Mouse (Mus musculus) embryonic facial prominence, embryonic 11.5 days (tissue): ENCODE data around the gene Rxra. TPM values are rescaled to one million over a fixed set of nuclear protein-coding genes. Genes with fewer than 3 reads are reported as not detected.

ENCODE experiments used
- ATAC-seq: fragments of 200-750 bp; cut with Nextera tagmentation; replicated peaks from 2 replicates; pipeline ENCODE4 v1.8.0; 2017; ENCODE audit warnings: low read depth; ENCODE audit not compliant: insufficient number of reproducible peaks, low FRiP score, low TSS enrichment
- DNase-seq: peaks from one replicate; pipeline ENCODE4 v3.0.0-alpha.2; 2015; ENCODE audit warnings: low spot score
- H3K27ac ChIP-seq: fragments of 300-500 bp; sonication (generic); replicated peaks from 2 replicates; pipeline ENCODE4 v1.5.1; 2014; ENCODE audit warnings: mild to moderate bottlenecking, low read depth, low read length, control low read depth
- H3K27me3 ChIP-seq: fragments of 300-500 bp; sonication (generic); 2 replicates; pipeline ENCODE4 v1.6.1; 2014; ENCODE audit warnings: mild to moderate bottlenecking, low read length, moderate library complexity, mixed read lengths; ENCODE audit not compliant: control insufficient read depth, insufficient read depth
- H3K36me3 ChIP-seq: fragments of 300-500 bp; sonication (generic); replicated peaks from 2 replicates; pipeline ENCODE4 v1.6.1; 2014; ENCODE audit warnings: low read depth, mild to moderate bottlenecking, low read length, moderate library complexity, mixed read lengths; ENCODE audit not compliant: control insufficient read depth, insufficient read depth
- H3K4me1 ChIP-seq: fragments of 300-500 bp; sonication (generic); 2 replicates; pipeline ENCODE4 v1.6.1; 2014; ENCODE audit warnings: low read length, mixed read lengths; ENCODE audit not compliant: control insufficient read depth, insufficient read depth
- H3K4me2 ChIP-seq: fragments of 300-500 bp; sonication (generic); 2 replicates; pipeline ENCODE4 v1.6.1; 2014; ENCODE audit warnings: low read depth, mild to moderate bottlenecking, control low read depth, low read length, moderate library complexity
- H3K4me3 ChIP-seq: fragments of 300-500 bp; sonication (generic); 2 replicates; pipeline ENCODE4 v1.5.1; 2014; ENCODE audit warnings: low read depth, low read length, control low read depth
- H3K9ac ChIP-seq: fragments of 300-500 bp; sonication (generic); replicated peaks from 2 replicates; pipeline ENCODE4 v1.6.1; 2014; ENCODE audit warnings: mild to moderate bottlenecking, control low read depth, low read length
- H3K9me3 ChIP-seq: fragments of 300-500 bp; sonication (generic); replicated peaks from 2 replicates; pipeline ENCODE4 v1.6.1; 2016; ENCODE audit warnings: mild to moderate bottlenecking, low read length, inconsistent platforms, mixed read lengths; ENCODE audit not compliant: control insufficient read depth
- WGBS: fragments of 180-500 bp; shearing (Covaris S2); extraction: QIAGEN DNeasy Blood & Tissue Kit; methylation state at CpG from one replicate; pipeline ENCODE4 v1.1.7; 2014; 5-methylcytosine and 5-hydroxymethylcytosine counted together
- polyA plus RNA-seq: library from polyadenylated mRNA; unstranded; fragments of >200 nt; fragmentation: Nextera tagmentation; extraction: Ambion mirVana; gene quantifications from 2 replicates; pipeline ENCODE4 v1.2.1, GENCODE M21; 2014

Gene Rxra
- polyA plus RNA-seq, 1 experiment from 2014 or later, result 7.6 TPM

DNA sequence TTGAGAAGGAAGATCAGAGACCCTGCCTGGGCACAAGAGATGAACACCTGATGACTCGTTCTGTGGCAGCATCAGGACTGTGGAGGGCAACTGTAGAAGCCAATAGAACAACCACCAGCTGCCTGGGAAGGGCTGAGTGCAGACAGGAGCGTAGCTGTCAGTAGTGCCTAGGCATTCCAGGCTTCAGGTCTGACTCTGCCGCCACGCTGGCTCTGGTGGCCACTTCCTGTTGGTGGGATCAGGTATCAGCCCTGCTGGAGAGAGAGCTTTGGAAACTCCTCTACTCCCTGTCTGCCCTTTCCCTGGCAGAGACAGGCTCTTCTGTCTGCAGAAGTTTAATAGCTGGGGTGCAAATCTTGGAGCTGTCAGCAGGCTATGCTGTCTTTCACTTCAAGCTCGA lies 93.5 kb downstream of the Rxra start:
- no peaks in the 10 kb centered on the region for H3K36me3 ChIP-seq
- DNase-seq (peak; percentile 26), ATAC-seq (no peak)
- 0 out of 2 replicates have a peak overlapping the region, but pooled peaks have one; percentile 25 for H3K9ac ChIP-seq
- WGBS, result 18% methylated on average over 5 of the region's 5 CpGs
- H3K27me3 ChIP-seq, result no peaks in the 10 kb centered on the region
- H3K4me3 ChIP-seq, result no peak overlapping the region
- H3K4me2 ChIP-seq, result no peak overlapping the region
- peaks cover 14% of the 10 kb centered on the region for H3K4me1 ChIP-seq
- H3K9me3 ChIP-seq, result no peaks in the 10 kb centered on the region
- H3K27ac ChIP-seq, result no peak overlapping the region

DNA sequence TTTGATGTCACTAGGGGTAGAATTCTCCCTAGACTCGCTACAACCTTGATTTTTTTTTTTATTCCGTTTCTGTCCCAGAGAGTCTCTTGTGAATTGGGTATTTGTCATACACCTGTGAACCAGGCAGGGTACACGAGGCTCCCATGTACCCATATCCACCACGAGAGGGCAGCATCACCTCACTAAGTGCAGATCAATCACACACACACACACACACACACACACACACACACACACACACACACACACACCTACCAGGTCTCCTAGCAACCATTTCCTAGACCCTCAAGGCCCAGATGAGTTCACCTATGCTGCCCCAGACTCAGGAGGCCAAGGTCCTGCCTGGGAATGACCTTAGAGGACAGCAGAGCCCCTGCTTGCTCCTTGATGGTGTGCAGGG lies 94.0 kb downstream of the Rxra start:
- Histone ChIP-seq H3K27me3 (no peaks in the 10 kb centered on the region), H3K4me2 (no peak overlapping the region), H3K36me3 (no peaks in the 10 kb centered on the region), H3K4me1 (peaks cover 15% of the 10 kb centered on the region), H3K9ac (no peak overlapping the region), H3K9me3 (no peaks in the 10 kb centered on the region), H3K4me3 (no peak overlapping the region), H3K27ac (no peak overlapping the region)
- WGBS, result under 1% methylated on average over 4 of the region's 4 CpGs
- no peak for ATAC-seq
- peak; percentile 84 for DNase-seq

DNA sequence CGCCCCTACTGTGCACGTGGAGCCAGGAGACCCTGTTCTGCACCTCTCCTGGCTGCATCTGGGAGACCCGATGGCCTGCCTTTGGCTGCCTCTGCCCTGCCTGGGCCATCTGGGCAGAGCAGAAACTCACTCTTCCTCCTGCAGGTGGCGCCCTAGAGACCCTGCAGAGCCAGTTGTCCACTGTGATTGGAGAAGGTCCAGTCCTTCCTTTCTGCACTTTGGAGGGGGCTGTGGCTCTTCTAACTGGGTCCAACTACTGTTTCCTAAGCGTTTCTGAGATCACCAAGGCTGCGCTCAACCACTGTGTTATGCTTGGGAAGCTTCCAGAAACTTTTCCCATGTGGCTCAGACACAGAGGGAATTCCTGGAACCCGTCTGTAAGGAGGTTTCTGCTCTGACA lies 95.7 kb downstream of the Rxra start:
- Histone ChIP-seq H3K4me1 (peaks cover 15% of the 10 kb centered on the region), H3K36me3 (no peaks in the 10 kb centered on the region), H3K9ac (no peak overlapping the region), H3K4me2 (no peak overlapping the region), H3K27me3 (no peaks in the 10 kb centered on the region), H3K27ac (no peak overlapping the region), H3K9me3 (no peaks in the 10 kb centered on the region), H3K4me3 (no peak overlapping the region)
- WGBS, result 29% methylated on average over 7 of the region's 7 CpGs
- no peak for ATAC-seq
- DNase-seq, result peak; percentile 85

DNA sequence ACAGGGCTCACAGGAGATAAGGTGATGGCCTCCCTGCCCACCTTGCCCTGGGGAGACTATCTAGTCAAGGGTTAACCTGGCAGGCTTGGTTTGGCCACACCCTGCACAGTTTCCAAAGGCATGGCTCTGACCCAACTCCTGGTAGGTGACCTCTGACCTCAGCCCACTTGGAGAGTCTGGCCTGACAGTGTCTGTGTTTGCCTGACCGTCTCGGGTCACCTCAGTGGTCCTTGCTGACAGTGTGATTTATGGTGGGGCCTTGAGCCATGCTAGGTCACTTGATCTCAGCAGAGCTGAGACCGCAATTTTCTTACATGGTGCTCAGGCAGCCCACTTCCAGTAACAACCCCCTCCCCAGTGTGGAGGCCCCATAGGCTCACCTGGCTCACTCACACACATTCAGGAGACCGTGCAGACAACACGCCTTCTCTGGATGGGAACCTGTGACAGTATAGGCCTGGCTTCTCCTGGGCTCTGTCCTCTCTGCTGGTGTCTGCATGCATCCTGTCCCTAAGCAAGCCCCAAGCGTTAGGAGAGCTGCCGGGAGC lies 96.7 kb downstream of the Rxra start:
- Histone ChIP-seq H3K4me3 (no peak overlapping the region), H3K27ac (no peak overlapping the region), H3K4me1 (peaks cover 15% of the 10 kb centered on the region), H3K36me3 (no peaks in the 10 kb centered on the region), H3K4me2 (no peak overlapping the region), H3K9ac (no peak overlapping the region), H3K9me3 (no peaks in the 10 kb centered on the region), H3K27me3 (no peaks in the 10 kb centered on the region)
- WGBS, result 57% methylated on average over 7 of the region's 7 CpGs
- no peak for DNase-seq
- no peak for ATAC-seq

DNA sequence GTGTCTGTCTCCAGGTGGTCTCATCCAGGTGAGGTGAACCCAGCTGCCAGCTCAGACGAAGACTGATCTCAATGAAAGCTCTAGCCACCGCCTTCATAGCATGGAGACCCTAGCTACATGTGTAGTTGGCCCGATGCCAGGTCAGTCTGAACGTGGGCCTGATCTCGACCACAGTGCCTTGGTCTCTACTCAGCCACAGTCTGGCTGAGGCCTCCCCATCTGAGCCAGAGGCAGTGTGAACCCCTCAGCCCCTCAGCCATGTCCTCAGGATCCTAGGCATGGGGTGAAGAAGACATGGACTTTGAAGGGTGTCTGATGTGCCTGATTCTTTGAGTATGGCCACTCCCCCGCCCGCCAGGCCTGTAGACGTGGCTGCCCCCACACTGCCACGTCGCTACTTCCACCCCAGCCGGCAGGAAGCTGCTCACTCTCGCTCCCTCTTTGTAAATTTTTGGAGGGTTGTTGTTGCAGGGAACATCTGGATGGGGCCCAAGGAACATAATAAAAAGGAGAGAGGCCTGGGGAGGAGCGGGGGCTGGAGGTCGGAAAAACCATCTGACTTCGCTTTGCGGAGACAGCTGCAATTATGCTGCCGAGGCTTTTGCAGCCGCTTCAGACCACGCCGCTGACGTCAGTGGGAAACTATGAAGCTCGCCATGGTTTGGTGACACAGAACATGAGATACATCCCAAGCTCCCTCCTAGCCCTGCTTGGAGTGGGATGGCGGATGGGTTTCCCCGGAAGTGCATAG lies 97.9 kb downstream of the Rxra start:
- H3K27ac ChIP-seq, result peak overlapping the region; percentile 76

DNA sequence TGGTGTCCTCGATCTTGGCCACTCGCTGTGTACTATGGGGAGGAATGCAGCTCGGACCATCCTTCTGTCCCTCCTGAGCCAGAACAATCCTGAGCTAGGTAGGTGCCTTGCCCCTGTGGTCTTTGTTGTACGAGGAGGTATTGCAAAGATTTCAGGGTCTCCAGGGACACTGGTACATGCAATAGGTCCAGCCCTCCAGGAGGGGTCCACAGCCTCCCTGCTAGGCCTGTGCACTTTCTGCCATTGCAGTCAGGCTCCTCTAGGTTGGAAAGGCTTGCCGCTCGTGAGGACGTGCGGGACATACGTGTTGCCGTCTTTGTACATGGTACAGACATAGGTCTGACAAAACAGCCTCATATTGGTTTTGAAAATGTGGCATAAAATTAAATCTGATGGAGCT lies 98.8 kb downstream of the Rxra start:
- H3K4me1 ChIP-seq, result peaks cover 11% of the 10 kb centered on the region
- WGBS, result 88% methylated on average over 10 of the region's 10 CpGs

More for the DNA sequence above, 97.9 kb downstream of the Rxra start:
- H3K4me1 ChIP-seq, result peaks cover 15% of the 10 kb centered on the region
- no peaks in the 10 kb centered on the region for H3K36me3 ChIP-seq
- H3K4me3 ChIP-seq, result no peak overlapping the region
- H3K27me3 ChIP-seq, result no peaks in the 10 kb centered on the region
- 0 out of 2 replicates have a peak, but pooled peaks have one; percentile 46 for ATAC-seq
- peak; percentile 79 for DNase-seq
- 49% methylated on average over 24 of the region's 24 CpGs for WGBS
- H3K9me3 ChIP-seq, result no peaks in the 10 kb centered on the region
- H3K9ac ChIP-seq, result peak overlapping the region; percentile 32
- no peak overlapping the region for H3K4me2 ChIP-seq

DNA sequence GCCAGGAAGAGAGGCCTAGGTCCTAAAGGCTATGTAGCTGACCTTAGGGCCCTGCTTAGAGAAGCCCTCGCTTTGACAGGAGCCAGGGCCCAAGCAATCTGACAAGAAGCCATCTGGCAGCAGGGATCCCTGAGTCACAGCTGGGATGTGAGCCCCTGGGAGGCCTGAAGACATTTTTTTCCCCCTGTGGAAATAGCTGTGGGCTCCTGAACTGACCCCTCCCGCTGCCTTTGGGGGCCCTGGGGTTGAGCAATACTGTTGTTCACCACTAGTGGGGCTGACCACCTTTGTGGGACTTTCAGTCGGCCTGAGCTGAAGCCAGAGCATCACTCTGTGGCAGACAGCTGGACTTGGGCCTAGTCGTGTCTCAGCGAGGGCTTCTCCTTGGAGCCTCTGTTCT lies 99.4 kb downstream of the Rxra start:
- Histone ChIP-seq H3K4me2 (no peak overlapping the region), H3K4me3 (no peak overlapping the region), H3K27me3 (no peaks in the 10 kb centered on the region), H3K36me3 (no peaks in the 10 kb centered on the region), H3K4me1 (peaks cover 11% of the 10 kb centered on the region), H3K27ac (no peak overlapping the region), H3K9ac (no peak overlapping the region), H3K9me3 (no peaks in the 10 kb centered on the region)
- ATAC-seq (no peak), DNase-seq (peak; percentile 29)
- 55% methylated on average over 5 of the region's 5 CpGs for WGBS

More for the DNA sequence above, 98.8 kb downstream of the Rxra start:
- Histone ChIP-seq H3K4me2 (no peak overlapping the region), H3K4me3 (no peak overlapping the region), H3K9me3 (no peaks in the 10 kb centered on the region), H3K27me3 (no peaks in the 10 kb centered on the region), H3K27ac (peak overlapping the region; percentile 76; the same call in 1 of the 2 replicates), H3K9ac (no peak overlapping the region), H3K36me3 (no peaks in the 10 kb centered on the region)
- ATAC-seq (no peak), DNase-seq (peak; percentile 11)

DNA sequence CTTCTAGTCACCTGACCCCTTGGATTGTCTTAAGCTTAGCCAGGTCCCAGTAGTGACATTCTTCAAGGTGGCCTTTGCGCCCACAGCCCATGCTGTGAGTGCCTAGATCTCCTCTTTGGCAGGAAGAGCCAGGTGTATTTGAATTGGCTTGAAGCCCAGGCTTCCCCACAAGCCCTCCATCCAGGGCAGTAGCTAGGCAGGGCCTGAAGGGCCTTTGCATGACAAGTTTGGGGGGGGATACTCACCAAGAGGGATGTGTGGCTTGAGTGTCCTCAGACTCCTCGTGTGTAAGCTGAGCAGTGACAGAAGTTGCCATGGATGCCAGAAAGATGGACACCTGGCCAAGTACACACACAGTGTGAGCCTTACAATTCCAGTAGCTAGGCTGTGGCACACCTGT lies 101.5 kb downstream of the Rxra start:
- 82% methylated on average over 2 of the region's 2 CpGs for whole genome bisulfite sequencing
- ATAC-seq (no peak), DNase-seq (no peak)
- Histone ChIP-seq H3K4me2 (no peak overlapping the region), H3K4me3 (no peak overlapping the region), H3K36me3 (no peaks in the 10 kb centered on the region), H3K9me3 (no peaks in the 10 kb centered on the region), H3K27me3 (no peaks in the 10 kb centered on the region), H3K9ac (no peak overlapping the region), H3K4me1 (peaks cover 11% of the 10 kb centered on the region), H3K27ac (no peak overlapping the region)
